Comparison of ENCODE assay signal across 23 mouse cellular contexts in genomic region chr10:72675971-72676370, GRCm38 (mm10). TPM values are rescaled to one million over a fixed set of nuclear protein-coding genes. Genes with fewer than 3 reads are reported as not detected.
DNase-seq lines count a peak whose midpoint lies in the region; ATAC-seq and TF ChIP-seq lines count a peak whose summit lies in the region.
"Had no signal": no experiment of that assay in that cellular context is flagged by ENCODE, and none has a peak within 500 bp of the region (broad histone marks: within the 10 kb centered on the region; RNA-seq: fewer than 3 reads in every experiment).

No protein-coding gene starts in this region.

- no peak overlapping the region for H3K4me2 ChIP-seq in liver, postnatal 0 days (ENCODE audit: low read depth, low read length)
- H3K4me2 ChIP-seq: embryonic facial prominence, embryonic 12.5 days; embryonic facial prominence, embryonic 15.5 days; heart, embryonic 11.5 days; hindbrain, embryonic 14.5 days had no signal

- TF ChIP-seq POLR2A in MEL (IDR thresholded peaks at IDR 0.05; ENCODE audit: control insufficient read depth in 1 of 2, insufficient read depth in 1 of 2, low read depth in 1 of 2, low read length in 2 of 2, poor library complexity in 1 of 2): no peak

- no peaks in the 10 kb centered on the region for H3K27me3 ChIP-seq in liver, postnatal 0 days (ENCODE audit: insufficient read depth, low read length)
- no peaks in the 10 kb centered on the region for H3K27me3 ChIP-seq in MEL (ENCODE audit: control insufficient read depth in 1 of 2, insufficient read depth in 2 of 2, low read length in 2 of 2)
- H3K27me3 ChIP-seq: embryonic facial prominence, embryonic 12.5 days; embryonic facial prominence, embryonic 15.5 days had no signal

- peaks cover 8% of the 10 kb centered on the region; the same call in 1 of the 2 replicates for H3K36me3 ChIP-seq in liver, postnatal 0 days (replicated peaks; ENCODE audit: insufficient read depth, low read length)
- peaks cover 0 to 19% of the 10 kb centered on the region in 2 experiments; a peak in 3 of 4 replicates for H3K36me3 ChIP-seq in MEL (ENCODE audit: control insufficient read depth in 1 of 2, insufficient read depth in 2 of 2, low read length in 2 of 2)

- no peak overlapping the region for H3K9ac ChIP-seq in liver, postnatal 0 days (replicated peaks)
- H3K9ac ChIP-seq in MEL (ENCODE audit: control insufficient read depth, low read depth, low read length, poor library complexity, severe bottlenecking): no peak overlapping the region
- H3K9ac ChIP-seq: embryonic facial prominence, embryonic 12.5 days; embryonic facial prominence, embryonic 15.5 days; forebrain, postnatal 0 days; hindbrain, embryonic 14.5 days had no signal

- DNase-seq in liver, postnatal 0 days: no peak
- DNase-seq in liver: no peak
- no peak for DNase-seq in MEL (ENCODE audit: low read depth, low spot score)
- no peak for DNase-seq in heart, adult 11 months
- DNase-seq in kidney, postnatal 25 days: no peak
- no peak for DNase-seq in heart, postnatal 36 days
- DNase-seq: adrenal gland, adult 2 months; adrenal gland, postnatal 14 days; cerebellum, adult 11-12 months; cerebellum, adult 8-10 months; cerebellum, postnatal 10 days; forebrain, postnatal 0 days; gastrocnemius, adult 2 months; gastrocnemius, postnatal 14 days had no signal

- H3K4me1 ChIP-seq in liver, postnatal 0 days (ENCODE audit: insufficient read depth): peaks cover 5% of the 10 kb centered on the region
- H3K4me1 ChIP-seq in MEL (ENCODE audit: control insufficient read depth in 1 of 2, insufficient read depth in 2 of 2, low read length in 2 of 2): peaks cover 0 to 12% of the 10 kb centered on the region in 2 experiments; a peak in 3 of 4 replicates
- H3K4me1 ChIP-seq: embryonic facial prominence, embryonic 12.5 days; embryonic facial prominence, embryonic 15.5 days had no signal

- intact Hi-C loops in heart, postnatal 36 days (cut with DNase I): no loop called here

- no peak overlapping the region for H3K4me3 ChIP-seq in liver, postnatal 0 days (ENCODE audit: low read depth, low read length)
- no peak overlapping the region for H3K4me3 ChIP-seq in MEL (ENCODE audit: control insufficient read depth in 1 of 2, insufficient read depth in 1 of 2, low read depth in 2 of 2, low read length in 2 of 2)
- H3K4me3 ChIP-seq: embryonic facial prominence, embryonic 12.5 days; embryonic facial prominence, embryonic 15.5 days; gastrocnemius, adult 2 months had no signal

- no peak for ATAC-seq in liver, postnatal 0 days
- ATAC-seq in hematopoietic stem cell, adult 5-6 weeks (replicated peaks in 1 of 2; ENCODE audit: insufficient read depth in 1 of 2, low FRiP score in 2 of 2, low TSS enrichment in 1 of 2, low read depth in 1 of 2, poor library complexity in 2 of 2, severe bottlenecking in 2 of 2): peak; percentile 32 to 39; a peak in 2 of 4 replicates
- ATAC-seq: forebrain, embryonic 14.5 days; forebrain, postnatal 0 days; hindbrain, postnatal 0 days; inflammation-experienced regulatory T-cells, adult 6 months had no signal

- TF ChIP-seq EP300 in liver, postnatal 0 days (IDR thresholded peaks at IDR 0.05; ENCODE audit: low read depth): no peak
- no peak for TF ChIP-seq EP300 in MEL (IDR thresholded peaks at IDR 0.05; ENCODE audit: low read depth in 1 of 2, low read length in 2 of 2)

- H3K79me2 ChIP-seq in MEL (ENCODE audit: control insufficient read depth, insufficient read depth, low read length, poor library complexity): no peaks in the 10 kb centered on the region

- H3K27ac ChIP-seq in liver, postnatal 0 days (ENCODE audit: low read depth): peak overlapping the region; percentile 22; the same call in 1 of the 2 replicates
- peak overlapping the region; percentile 8 for H3K27ac ChIP-seq in MEL (ENCODE audit: control insufficient read depth, low read depth, low read length)
- H3K27ac ChIP-seq: embryonic facial prominence, embryonic 12.5 days; embryonic facial prominence, embryonic 15.5 days; gastrocnemius, adult 2 months; hindbrain, embryonic 14.5 days; hindbrain, postnatal 0 days had no signal

- WGBS in liver, postnatal 0 days (ENCODE audit: insufficient replicate concordance): 50% methylated on average over 6 of the region's 6 CpGs

- H3K9me3 ChIP-seq in liver, postnatal 0 days (ENCODE audit: low read length): no peaks in the 10 kb centered on the region
- no peaks in the 10 kb centered on the region for H3K9me3 ChIP-seq in MEL (replicated peaks; ENCODE audit: insufficient read depth, low read length)
- H3K9me3 ChIP-seq: embryonic facial prominence, embryonic 12.5 days; embryonic facial prominence, embryonic 15.5 days; G1E had no signal

- no peak for TF ChIP-seq CTCF in liver, postnatal 0 days (IDR thresholded peaks at IDR 0.05; ENCODE audit: low read depth)
- no peak for TF ChIP-seq CTCF in MEL (IDR thresholded peaks at IDR 0.05 in 2 of 3, conservative IDR thresholded peaks at IDR 0.05 in 1 of 3; ENCODE audit: control insufficient read depth in 1 of 3, insufficient read depth in 1 of 3, low read depth in 2 of 3, low read length in 3 of 3, poor library complexity in 1 of 3, severe bottlenecking in 1 of 3)

- no peak for TF ChIP-seq RAD21 in MEL (IDR thresholded peaks at IDR 0.05; ENCODE audit: low read depth, low read length)

TF ChIP-seq in MEL, 35 proteins besides CTCF, POLR2A, EP300 and RAD21:
- TF ChIP-seq TCF12 (IDR thresholded peaks at IDR 0.05; ENCODE audit: low read depth, low read length): no peak
- TF ChIP-seq CHD1 (IDR thresholded peaks at IDR 0.05; ENCODE audit: low read depth, low read length): no peak
- no peak for TF ChIP-seq TAL1 (IDR thresholded peaks at IDR 0.05; ENCODE audit: low read length)
- TF ChIP-seq TBP (IDR thresholded peaks at IDR 0.05; ENCODE audit: low read depth, low read length): no peak
- TF ChIP-seq KAT2A (conservative IDR thresholded peaks at IDR 0.05; ENCODE audit: low read depth, low read length): no peak

RNA-seq across cellular contexts. Expression of gene Zwint, which starts 21.3 kb away (rescaled TPM):
- 134 and 140 TPM in 2 replicates for polyA plus RNA-seq in liver, postnatal 0 days (2015; fragmentation: Nextera tagmentation; extraction: Ambion mirVana)
- 170 and 191 TPM in 2 replicates for total RNA-seq in MEL (2012; rRNA removed)
- 100 to 1,000 TPM; 214 to 555 TPM for polyA plus RNA-seq in MEL (2012; ENCODE audit: insufficient read depth in 1 of 2, insufficient read length in 2 of 2, low read depth in 1 of 2, low replicate concordance in 2 of 2, missing spikeins in 1 of 2)
- 203 and 223 TPM in 2 replicates for total RNA-seq in hematopoietic stem cell, adult 5-6 weeks (2017)
- total RNA-seq in heart, postnatal 36 days (2021): 10 to 100 TPM; 38.9 to 49.3 TPM
